Mouse (Mus musculus) lung, postnatal 14 days (tissue): ENCODE measurements around the gene Arpc2.
"Not testable (repeated sequence)": the region's sequence is repeated elsewhere in the genome, so short reads cannot be mapped to it uniquely, and the experiment has no call there.

Experiments
- DNase-seq: peaks from one replicate; pipeline ENCODE4 v3.0.0; 2021

Gene Arpc2

GRCm38 (mm10) chr1:74284543-74285160 lies 48.8 kb downstream of the Arpc2 start, which contains the start of the genes Aamp and Pnkd:
Gene Aamp, minus strand, starts transcription at chr1:74284738.
Gene Pnkd, plus strand, starts transcription at chr1:74284930.
- peak; percentile 99 for DNase-seq

GRCm38 (mm10) chr1:74285212-74286010 lies 49.5 kb downstream of the Arpc2 start:
- DNase-seq, result no peak

GRCm38 (mm10) chr1:74286869-74287607 lies 51.2 kb downstream of the Arpc2 start:
- DNase-seq, result not testable (repeated sequence)

GRCm38 (mm10) chr1:74288327-74288726 lies 52.4 kb downstream of the Arpc2 start:
- no peak for DNase-seq

- DNase-seq, result no peak
These were observed 53.4 kb downstream of the Arpc2 start for GRCm38 (mm10) chr1:74289248-74289647.

GRCm38 (mm10) chr1:74289740-74290139 lies 53.9 kb downstream of the Arpc2 start:
- no peak for DNase-seq

- DNase-seq, result no peak
These were observed 54.3 kb downstream of the Arpc2 start for GRCm38 (mm10) chr1:74290141-74290540.

- DNase-seq, result no peak
These were observed 56.6 kb downstream of the Arpc2 start for GRCm38 (mm10) chr1:74292331-74293020.

- no peak for DNase-seq
These were observed 57.5 kb downstream of the Arpc2 start for GRCm38 (mm10) chr1:74293306-74293960.

GRCm38 (mm10) chr1:74294090-74294643 lies 58.3 kb downstream of the Arpc2 start:
- DNase-seq, result no peak

GRCm38 (mm10) chr1:74294733-74295455 lies 59.0 kb downstream of the Arpc2 start:
- no peak for DNase-seq

GRCm38 (mm10) chr1:74295456-74296171 lies 59.7 kb downstream of the Arpc2 start:
- DNase-seq, result peak; percentile 93

GRCm38 (mm10) chr1:74296477-74296876 lies 60.6 kb downstream of the Arpc2 start:
- DNase-seq, result no peak

- peak; percentile 59 for DNase-seq
These were observed 61.4 kb downstream of the Arpc2 start for GRCm38 (mm10) chr1:74297269-74297668.

GRCm38 (mm10) chr1:74298157-74298750 lies 62.4 kb downstream of the Arpc2 start:
- no peak for DNase-seq

GRCm38 (mm10) chr1:74298996-74299395 lies 63.1 kb downstream of the Arpc2 start:
- peak; percentile 67 for DNase-seq

- DNase-seq, result no peak
These were observed 64.6 kb downstream of the Arpc2 start for GRCm38 (mm10) chr1:74300347-74301110.

GRCm38 (mm10) chr1:74302229-74302628 lies 66.3 kb downstream of the Arpc2 start:
- no peak for DNase-seq

GRCm38 (mm10) chr1:74302835-74303234 lies 67.0 kb downstream of the Arpc2 start:
- DNase-seq, result no peak
